Mouse (Mus musculus) intestine, embryonic 16.5 days (tissue): Measurements from ENCODE around the gene Ttc30a1. TPM values are rescaled to one million over a fixed set of nuclear protein-coding genes. Genes with fewer than 3 reads are reported as not detected.

Experiments
- ATAC-seq: fragments of 200-750 bp; cut with Nextera tagmentation; 2 replicates; pipeline ENCODE4 v1.8.0; 2017; ENCODE audit warnings: moderate TSS enrichment, moderate library complexity
- H3K27ac ChIP-seq: fragments of 300-500 bp; sonication (generic); 2 replicates; pipeline ENCODE4 v1.5.1; 2014; ENCODE audit warnings: mild to moderate bottlenecking, low read length
- H3K27me3 ChIP-seq: fragments of 300-500 bp; sonication (generic); replicated peaks from 2 replicates; pipeline ENCODE4 v1.6.1; 2014; ENCODE audit warnings: low read length, control low read depth, mixed read lengths; ENCODE audit not compliant: control insufficient read depth, insufficient read depth
- H3K36me3 ChIP-seq: fragments of 300-500 bp; sonication (generic); 2 replicates; pipeline ENCODE4 v1.6.1; 2014; ENCODE audit warnings: low read length, control low read depth; ENCODE audit not compliant: control insufficient read depth, insufficient read depth
- H3K4me1 ChIP-seq: fragments of 300-500 bp; sonication (generic); 2 replicates; pipeline ENCODE4 v1.6.1; 2014; ENCODE audit warnings: low read length, control low read depth, mixed read lengths; ENCODE audit not compliant: control insufficient read depth, insufficient read depth
- H3K4me2 ChIP-seq: fragments of 300-500 bp; sonication (generic); 2 replicates; pipeline ENCODE4 v1.6.1; 2014; ENCODE audit warnings: low read depth, low read length, control low read depth
- H3K4me3 ChIP-seq: fragments of 300-500 bp; sonication (generic); 2 replicates; pipeline ENCODE4 v1.5.1; 2014; ENCODE audit warnings: mild to moderate bottlenecking, low read length
- H3K9ac ChIP-seq: fragments of 300-500 bp; sonication (generic); 2 replicates; pipeline ENCODE4 v1.6.1; 2014; ENCODE audit warnings: low read depth, low read length
- H3K9me3 ChIP-seq: fragments of 300-500 bp; sonication (generic); 2 replicates; pipeline ENCODE4 v1.6.1; 2016; ENCODE audit warnings: low read length, control low read depth; ENCODE audit not compliant: control insufficient read depth
- WGBS: fragments of 180-500 bp; shearing (Covaris S2); extraction: QIAGEN DNeasy Blood & Tissue Kit; methylation state at CpG from one replicate; pipeline ENCODE4 v1.1.7; 2014; 5-methylcytosine and 5-hydroxymethylcytosine counted together
- polyA plus RNA-seq: library from polyadenylated mRNA; unstranded; fragments of >200 nt; fragmentation: Nextera tagmentation; extraction: Ambion mirVana; gene quantifications from 2 replicates; pipeline ENCODE4 v1.2.1, GENCODE M21; 2015

Gene Ttc30a1
- polyA plus RNA-seq, 1 experiment from 2014 or later, result 5.2 TPM

DNA sequence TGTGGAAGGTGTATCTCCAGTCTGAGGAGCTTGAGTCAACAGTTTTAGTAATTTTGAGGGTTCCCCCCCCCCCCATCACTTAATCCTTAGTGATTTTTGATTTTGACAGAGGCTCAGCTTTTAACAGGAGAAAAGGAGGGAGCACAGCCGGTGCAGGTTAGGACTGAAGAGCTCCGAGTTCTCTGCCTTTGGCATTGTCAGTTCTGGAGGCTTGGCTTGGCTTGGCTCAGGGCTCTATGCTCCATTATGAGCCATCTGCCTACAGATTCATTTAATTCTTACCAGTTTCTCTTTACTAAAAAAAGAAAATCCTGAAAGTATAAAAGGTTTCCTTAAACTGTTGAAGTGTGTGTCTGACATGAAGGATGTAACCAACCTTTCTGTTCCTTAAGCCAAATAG is 52.6 kb downstream of the Ttc30a1 start:
- Histone ChIP-seq H3K9ac (no peak overlapping the region), H3K4me3 (no peak overlapping the region), H3K4me2 (no peak overlapping the region), H3K36me3 (0 out of 2 replicates have a peak, but pooled peaks cover 4% of the 10 kb centered on the region), H3K4me1 (no peaks in the 10 kb centered on the region), H3K9me3 (no peaks in the 10 kb centered on the region), H3K27ac (no peak overlapping the region), H3K27me3 (no peaks in the 10 kb centered on the region)
- ATAC-seq, result no peak
- WGBS, result 86% methylated on average over 2 of the region's 2 CpGs

Other genes with a start within 250 kb of the Ttc30a1 start
- 18.3 and 21.8 TPM in 2 replicates for gene Agps, start 149.8 kb downstream of the Ttc30a1 start, polyA plus RNA-seq
- 8.2 and 8.3 TPM in 2 replicates for gene Ttc30b, start 43.4 kb downstream of the Ttc30a1 start, polyA plus RNA-seq
- gene Ttc30a2, start 3.8 kb downstream of the Ttc30a1 start, polyA plus RNA-seq, result 0.15 and 0.22 TPM in 2 replicates